Mouse (Mus musculus) forebrain, embryonic 14.5 days (tissue): ENCODE measurements at regions not wholly inside any gene's neighbourhood (a gene's known extent, or its start where the extent isn't known, plus 50 kb on each side); places are given as distances from the start of the nearest gene placed in this dataset.
A peak's percentile ranks its signal among the peaks of the same experiment; 100 is the strongest.

Source experiments
- ATAC-seq: fragments of 200-750 bp; cut with Nextera tagmentation; 2 replicates; pipeline ENCODE4 v1.8.0; 2017; ENCODE audit warnings: mild to moderate bottlenecking, moderate library complexity
- DNase-seq: peaks from one replicate; pipeline ENCODE4 v3.0.0-alpha.2; 2015; ENCODE audit warnings: low spot score
- H3K27ac ChIP-seq: fragments of 300-500 bp; sonication (generic); 2 replicates; pipeline ENCODE4 v1.5.1; 2014; ENCODE audit warnings: low read depth, mild to moderate bottlenecking, control low read depth, low read length, moderate library complexity
- H3K27me3 ChIP-seq: fragments of 300-500 bp; sonication (generic); replicated peaks from 2 replicates; pipeline ENCODE4 v1.6.1; 2014; ENCODE audit warnings: low read length, control low read depth, mixed read lengths; ENCODE audit not compliant: control insufficient read depth, insufficient read depth
- H3K36me3 ChIP-seq: fragments of 300-500 bp; sonication (generic); 2 replicates; pipeline ENCODE4 v1.6.1; 2014; ENCODE audit warnings: low read length, control low read depth; ENCODE audit not compliant: control insufficient read depth, insufficient read depth
- H3K4me1 ChIP-seq: fragments of 300-500 bp; sonication (generic); 2 replicates; pipeline ENCODE4 v1.6.1; 2014; ENCODE audit warnings: antibody characterized with exemption, low read length, control low read depth; ENCODE audit not compliant: control insufficient read depth, insufficient read depth
- H3K4me2 ChIP-seq: fragments of 300-500 bp; sonication (generic); 2 replicates; pipeline ENCODE4 v1.6.1; 2014; ENCODE audit warnings: mild to moderate bottlenecking, control low read depth, low read length
- H3K4me3 ChIP-seq: fragments of 300-500 bp; sonication (generic); 2 replicates; pipeline ENCODE4 v1.5.1; 2014; ENCODE audit warnings: low read depth, low read length, control low read depth
- H3K9ac ChIP-seq: fragments of 300-500 bp; sonication (generic); 2 replicates; pipeline ENCODE4 v1.6.1; 2014; ENCODE audit warnings: mild to moderate bottlenecking, low read length, control low read depth, moderate library complexity
- H3K9me3 ChIP-seq: fragments of 300-500 bp; sonication (generic); replicated peaks from 2 replicates; pipeline ENCODE4 v1.6.1; 2016; ENCODE audit warnings: low read length, control low read depth, mixed read lengths; ENCODE audit not compliant: control insufficient read depth
- WGBS: fragments of 180-500 bp; shearing (Covaris S2); extraction: QIAGEN DNeasy Blood & Tissue Kit; methylation state at CpG from one replicate; pipeline ENCODE4 v1.1.7; 2014; 5-methylcytosine and 5-hydroxymethylcytosine counted together

GRCm38 (mm10) chr3:149786096-149786495 lies 795.7 kb upstream of the Adgrl2 start:
- no peaks in the 10 kb centered on the region for H3K9me3 ChIP-seq
- H3K4me2 ChIP-seq: no peak overlapping the region
- 69% methylated on average over 2 of the region's 2 CpGs for WGBS
- no peaks in the 10 kb centered on the region for H3K36me3 ChIP-seq
- H3K9ac ChIP-seq: no peak overlapping the region
- H3K4me1 ChIP-seq: no peaks in the 10 kb centered on the region
- H3K27ac ChIP-seq: no peak overlapping the region
- no peak overlapping the region for H3K4me3 ChIP-seq
- DNase-seq: peak; percentile 44
- H3K27me3 ChIP-seq: no peaks in the 10 kb centered on the region
- no peak; the same call in 1 of the 2 replicates for ATAC-seq

GRCm38 (mm10) chr3:149783903-149784608 lies 793.7 kb upstream of the Adgrl2 start:
- no peak overlapping the region for H3K9ac ChIP-seq
- H3K4me1 ChIP-seq: no peaks in the 10 kb centered on the region
- H3K9me3 ChIP-seq: no peaks in the 10 kb centered on the region
- 3% methylated on average over 2 of the region's 2 CpGs for WGBS
- ATAC-seq (peak; percentile 50; the same call in 1 of the 2 replicates), DNase-seq (peak; percentile 23)
- H3K36me3 ChIP-seq: no peaks in the 10 kb centered on the region
- no peaks in the 10 kb centered on the region for H3K27me3 ChIP-seq
- H3K4me3 ChIP-seq: no peak overlapping the region
- H3K4me2 ChIP-seq: no peak overlapping the region
- no peak overlapping the region for H3K27ac ChIP-seq

GRCm38 (mm10) chr3:149767847-149768421 lies 777.6 kb upstream of the Adgrl2 start:
- DNase-seq (peak; percentile 68), ATAC-seq (peak; percentile 77)
- no peak overlapping the region for H3K9ac ChIP-seq
- H3K4me1 ChIP-seq: no peaks in the 10 kb centered on the region
- no peak overlapping the region for H3K27ac ChIP-seq
- no peak overlapping the region for H3K4me2 ChIP-seq
- H3K4me3 ChIP-seq: no peak overlapping the region
- no peaks in the 10 kb centered on the region for H3K27me3 ChIP-seq
- 33% methylated on average over 2 of the region's 2 CpGs for WGBS
- H3K36me3 ChIP-seq: no peaks in the 10 kb centered on the region
- H3K9me3 ChIP-seq: no peaks in the 10 kb centered on the region

- Histone ChIP-seq H3K27ac (no peak overlapping the region), H3K36me3 (no peaks in the 10 kb centered on the region), H3K27me3 (no peaks in the 10 kb centered on the region), H3K4me1 (no peaks in the 10 kb centered on the region), H3K4me3 (no peak overlapping the region), H3K4me2 (no peak overlapping the region), H3K9me3 (no peaks in the 10 kb centered on the region), H3K9ac (no peak overlapping the region)
- WGBS: 95% methylated on average over 2 of the region's 2 CpGs
- ATAC-seq (no peak), DNase-seq (no peak)
Measured at GRCm38 (mm10) chr3:149761245-149761644, 770.9 kb upstream of the Adgrl2 start.

GRCm38 (mm10) chr3:149757910-149758592 lies 767.7 kb upstream of the Adgrl2 start:
- DNase-seq: no peak
- Histone ChIP-seq H3K36me3 (no peaks in the 10 kb centered on the region), H3K9me3 (no peaks in the 10 kb centered on the region), H3K4me1 (no peaks in the 10 kb centered on the region), H3K4me3 (no peak overlapping the region), H3K9ac (no peak overlapping the region), H3K27ac (no peak overlapping the region), H3K4me2 (no peak overlapping the region), H3K27me3 (no peaks in the 10 kb centered on the region)
- ATAC-seq: no peak
- 79% methylated on average over 6 of the region's 6 CpGs for WGBS

- Histone ChIP-seq H3K9ac (no peak overlapping the region), H3K4me2 (no peak overlapping the region), H3K27me3 (no peaks in the 10 kb centered on the region), H3K36me3 (no peaks in the 10 kb centered on the region), H3K9me3 (no peaks in the 10 kb centered on the region), H3K27ac (no peak overlapping the region), H3K4me1 (no peaks in the 10 kb centered on the region), H3K4me3 (no peak overlapping the region)
- DNase-seq (peak; percentile 33), ATAC-seq (no peak)
- WGBS: 60% methylated on average over 3 of the region's 3 CpGs
Measured at GRCm38 (mm10) chr3:149736069-149736468, 745.7 kb upstream of the Adgrl2 start.

- 78% methylated on average over 4 of the region's 4 CpGs for WGBS
- no peak overlapping the region for H3K4me2 ChIP-seq
- no peaks in the 10 kb centered on the region for H3K4me1 ChIP-seq
- no peak overlapping the region for H3K27ac ChIP-seq
- H3K4me3 ChIP-seq: no peak overlapping the region
- DNase-seq (no peak), ATAC-seq (no peak)
- H3K9ac ChIP-seq: no peak overlapping the region
- no peaks in the 10 kb centered on the region for H3K36me3 ChIP-seq
- H3K9me3 ChIP-seq: no peaks in the 10 kb centered on the region
- no peaks in the 10 kb centered on the region for H3K27me3 ChIP-seq
Measured at GRCm38 (mm10) chr3:149726212-149726611, 735.9 kb upstream of the Adgrl2 start.

GRCm38 (mm10) chr3:149724879-149725278 lies 734.5 kb upstream of the Adgrl2 start:
- no peak for DNase-seq

GRCm38 (mm10) chr3:149721832-149722231 lies 731.5 kb upstream of the Adgrl2 start:
- H3K4me1 ChIP-seq: no peaks in the 10 kb centered on the region
- H3K36me3 ChIP-seq: no peaks in the 10 kb centered on the region
- H3K9ac ChIP-seq: no peak overlapping the region
- no peak overlapping the region for H3K4me2 ChIP-seq
- no peaks in the 10 kb centered on the region; the same call in 1 of the 2 replicates for H3K9me3 ChIP-seq
- peak; percentile 39 for DNase-seq
- no peaks in the 10 kb centered on the region for H3K27me3 ChIP-seq
- no peak overlapping the region for H3K4me3 ChIP-seq
- H3K27ac ChIP-seq: peak overlapping the region; percentile 5; the same call in 1 of the 2 replicates
- ATAC-seq: peak; percentile 32; the same call in 1 of the 2 replicates
- 79% methylated on average over 4 of the region's 4 CpGs for WGBS

More at GRCm38 (mm10) chr3:149724879-149725278, 734.5 kb upstream of the Adgrl2 start:
- ATAC-seq: no peak
- Histone ChIP-seq H3K27ac (no peak overlapping the region), H3K4me2 (no peak overlapping the region), H3K4me3 (no peak overlapping the region), H3K9me3 (no peaks in the 10 kb centered on the region), H3K4me1 (no peaks in the 10 kb centered on the region), H3K9ac (no peak overlapping the region), H3K27me3 (no peaks in the 10 kb centered on the region), H3K36me3 (no peaks in the 10 kb centered on the region)
- WGBS: 97% methylated on average over 3 of the region's 3 CpGs
